Mouse (Mus musculus): ENCODE measurements at regions not wholly inside any gene's neighbourhood (a gene's known extent, or its start where the extent isn't known, plus 50 kb on each side); places are given as distances from the start of the nearest gene placed in this dataset.

- TF ChIP-seq CTCF (IDR thresholded peaks at IDR 0.05; ENCODE audit: extremely low read depth, insufficient read depth, insufficient read length, insufficient replicate concordance) (no peak), POLR2A (IDR thresholded peaks at IDR 0.05; ENCODE audit: low read depth, low read length) (no peak)
These were observed 168.2 kb downstream of the Irs2 start for GRCm38 (mm10) chr8:10840044-10840443.
